Mouse (Mus musculus): Measurements from ENCODE around the gene Armcx4. TPM values are rescaled to one million over a fixed set of nuclear protein-coding genes. Genes with fewer than 3 reads are reported as not detected.
"Not testable (repeated sequence)": the region's sequence is repeated elsewhere in the genome, so short reads cannot be mapped to it uniquely, and the experiment has no call there.

The Armcx4 gene
- polyA plus RNA-seq, 1 experiment from 2014 or later, result 5.2 TPM

DNA sequence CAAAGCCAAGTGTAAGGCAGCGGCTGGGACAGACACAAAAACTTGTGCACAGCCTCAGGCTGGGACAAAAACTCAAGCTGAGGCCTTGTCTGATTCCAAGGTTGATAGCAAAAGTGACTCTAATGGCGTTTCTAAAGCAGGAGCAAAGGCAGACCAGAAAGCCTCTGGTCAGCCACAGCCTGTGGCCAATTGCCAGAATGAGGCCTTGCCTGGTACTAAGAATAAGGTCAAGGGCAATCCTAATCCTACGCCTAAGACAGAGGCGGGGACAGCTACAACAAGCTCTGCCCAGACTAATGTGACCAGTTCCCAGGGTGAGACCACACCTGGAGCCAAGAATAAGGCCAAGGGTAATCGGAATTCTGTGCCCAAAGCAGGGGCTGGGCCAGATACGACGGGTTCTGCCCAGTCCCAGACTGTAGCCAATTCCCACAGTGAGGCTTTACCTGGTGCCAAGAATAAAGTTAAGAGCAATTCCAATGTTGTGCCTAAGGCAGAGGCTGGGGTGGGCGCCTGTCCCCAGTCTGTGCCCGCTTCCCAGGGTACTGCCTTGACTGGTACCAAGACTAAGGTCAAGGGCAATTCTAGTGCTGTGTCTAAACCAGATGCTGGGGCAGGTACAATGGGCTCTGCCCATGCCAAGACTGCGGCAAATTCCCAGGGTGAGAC, 4.7 kb downstream of the Armcx4 start:
- ATAC-seq (ENCODE audit: low FRiP score, low read depth), result no peak
- Histone ChIP-seq H3K27ac (replicated peaks) (no peak overlapping the region), H3K9ac (no peak overlapping the region), H3K36me3 (peaks cover 26% of the 10 kb centered on the region), H3K4me3 (no peak overlapping the region), H3K27me3 (no peaks in the 10 kb centered on the region), H3K4me2 (no peak overlapping the region), H3K4me1 (replicated peaks) (peaks cover 16% of the 10 kb centered on the region), H3K9me3 (no peaks in the 10 kb centered on the region)
- WGBS, result 89% methylated on average over 10 of the region's 10 CpGs

DNA sequence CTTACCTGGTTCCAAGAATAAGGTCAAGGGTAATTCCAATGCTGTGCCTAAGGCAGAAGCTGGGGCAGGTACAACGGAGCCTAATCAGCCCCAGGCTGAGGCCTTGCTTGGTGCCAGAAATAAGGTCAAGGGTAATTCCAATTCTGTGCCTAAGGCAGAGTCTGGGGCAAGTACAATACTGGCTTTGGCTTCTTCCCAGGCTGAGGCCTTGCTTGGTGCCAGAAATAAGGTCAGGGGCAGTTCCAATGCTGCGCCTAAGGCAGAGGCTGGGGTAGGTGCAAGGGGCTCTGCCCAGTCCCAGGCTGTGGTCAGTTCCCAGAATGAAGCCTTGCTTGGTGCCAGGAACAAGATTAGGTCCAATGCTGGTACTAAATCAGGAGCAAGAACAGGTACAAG, 5.2 kb downstream of the Armcx4 start:
- Histone ChIP-seq H3K27me3 (no peaks in the 10 kb centered on the region), H3K27ac (replicated peaks) (no peak overlapping the region), H3K4me2 (no peak overlapping the region), H3K36me3 (peaks cover 26% of the 10 kb centered on the region), H3K9me3 (no peaks in the 10 kb centered on the region), H3K4me1 (replicated peaks) (peaks cover 16% of the 10 kb centered on the region), H3K4me3 (no peak overlapping the region), H3K9ac (no peak overlapping the region)
- ATAC-seq (ENCODE audit: low FRiP score, low read depth), result no peak
- WGBS, result 93% methylated on average over 2 of the region's 2 CpGs

DNA sequence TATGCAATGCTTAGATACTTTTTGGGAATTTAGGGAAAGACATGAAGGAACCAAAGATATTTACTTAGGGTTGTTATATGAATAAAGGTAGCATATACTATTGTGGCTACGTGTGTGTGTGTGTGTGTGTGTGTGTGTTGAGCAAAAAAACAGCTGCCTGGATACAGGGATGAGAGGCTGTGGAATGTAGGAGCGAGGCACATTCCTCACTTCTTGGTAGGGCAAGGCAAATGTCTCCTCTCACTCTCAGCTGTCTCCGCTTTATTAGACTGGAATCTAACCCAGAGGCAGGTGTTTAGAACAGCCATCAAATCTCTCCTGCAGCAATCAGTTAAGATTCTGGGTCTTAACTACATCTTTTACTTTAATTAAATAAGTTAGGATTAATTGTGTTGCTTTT, 30.5 kb downstream of the Armcx4 start:
- H3K27ac ChIP-seq (replicated peaks), result 0 out of 2 replicates have a peak overlapping the region, but pooled peaks have one; percentile 34
- ATAC-seq (ENCODE audit: low FRiP score, low read depth), result no peak
- no peak overlapping the region for H3K9ac ChIP-seq
- 0 out of 2 replicates have a peak, but pooled peaks cover 4% of the 10 kb centered on the region for H3K4me1 ChIP-seq (replicated peaks)
- no peak overlapping the region for H3K4me3 ChIP-seq
- H3K9me3 ChIP-seq, result no peaks in the 10 kb centered on the region
- WGBS, result 43% methylated on average over 3 of the region's 3 CpGs
- H3K27me3 ChIP-seq, result no peaks in the 10 kb centered on the region
- 0 out of 2 replicates have a peak, but pooled peaks cover 8% of the 10 kb centered on the region for H3K36me3 ChIP-seq
- no peak overlapping the region for H3K4me2 ChIP-seq

DNA sequence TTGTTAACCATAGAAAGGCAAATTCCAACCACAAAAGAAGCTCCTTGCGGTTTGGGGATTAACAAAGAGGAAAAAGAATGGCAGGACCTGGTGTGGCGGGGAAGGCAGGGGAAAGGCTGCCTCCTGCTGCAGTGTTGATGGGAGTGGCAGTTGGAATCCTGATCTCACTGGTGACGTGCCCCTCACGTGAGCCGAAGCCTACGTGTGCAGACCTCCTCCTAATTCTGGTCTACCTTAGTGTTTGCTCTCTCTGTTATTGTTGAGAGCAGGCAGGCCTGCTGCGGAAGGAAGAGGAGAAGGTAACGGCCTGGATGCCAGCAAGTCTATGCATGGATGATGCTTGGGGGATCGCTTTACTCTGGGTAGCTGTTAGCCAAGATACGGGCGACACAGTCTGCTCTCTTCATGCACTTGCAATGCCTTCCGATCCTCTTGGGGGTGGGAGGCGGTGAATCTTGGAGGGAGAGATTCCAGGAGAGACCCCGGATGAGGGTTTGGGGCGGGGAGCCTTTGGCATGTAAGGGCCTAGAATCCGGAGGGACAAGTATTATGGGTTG, 31.5 kb downstream of the Armcx4 start, which contains the start of gene Armcx1:
Armcx1 (plus strand) TSS at position 212 of the 557 bp plus-strand sequence.
- WGBS, result 24% methylated on average over 16 of the region's 16 CpGs
- H3K27ac ChIP-seq (replicated peaks), result peak within 1 kb of the TSS; percentile 95

DNA sequence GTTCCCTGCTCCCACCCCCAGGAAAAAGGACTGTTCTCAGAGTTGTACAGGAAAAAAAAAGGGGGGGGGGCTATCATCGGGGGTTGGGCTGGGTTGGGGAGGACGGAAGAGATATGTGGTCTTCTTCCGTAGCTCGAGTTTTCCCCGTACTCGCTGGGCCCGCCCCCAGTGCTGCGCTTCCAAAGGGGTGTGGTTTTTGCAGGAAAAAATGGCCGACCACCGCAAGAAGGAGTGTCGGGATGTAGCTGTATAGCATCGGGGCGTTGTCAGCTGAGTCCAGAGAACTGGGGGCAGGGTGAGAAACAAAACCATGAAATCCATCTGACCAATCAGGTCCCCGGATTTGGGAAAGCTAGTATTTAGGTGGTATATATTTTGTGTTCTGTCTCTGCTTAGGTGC, 32.2 kb downstream of the Armcx4 start:
- H3K9ac ChIP-seq, result peak overlapping the region; percentile 65
- 28% methylated on average over 14 of the region's 14 CpGs for WGBS
- H3K9me3 ChIP-seq, result no peaks in the 10 kb centered on the region
- H3K4me2 ChIP-seq, result peak overlapping the region; percentile 55
- H3K36me3 ChIP-seq, result 0 out of 2 replicates have a peak, but pooled peaks cover 8% of the 10 kb centered on the region
- 0 out of 2 replicates have a peak, but pooled peaks cover 4% of the 10 kb centered on the region for H3K4me1 ChIP-seq (replicated peaks)
- ATAC-seq (ENCODE audit: low FRiP score, low read depth), result peak; percentile 88
- H3K4me3 ChIP-seq, result peak overlapping the region; percentile 52
- H3K27me3 ChIP-seq, result no peaks in the 10 kb centered on the region
- H3K27ac ChIP-seq (replicated peaks), result peak overlapping the region; percentile 95

More for the DNA sequence above, 31.5 kb downstream of the Armcx4 start, which contains the start of gene Armcx1:
- ATAC-seq (ENCODE audit: low FRiP score, low read depth), result peak; percentile 97
- Histone ChIP-seq H3K27me3 (no peaks in the 10 kb centered on the region), H3K4me2 (peak within 1 kb of the TSS; percentile 55), H3K9ac (peak within 1 kb of the TSS; percentile 65), H3K36me3 (0 out of 2 replicates have a peak, but pooled peaks cover 8% of the 10 kb centered on the region), H3K9me3 (no peaks in the 10 kb centered on the region), H3K4me1 (replicated peaks) (0 out of 2 replicates have a peak, but pooled peaks cover 4% of the 10 kb centered on the region), H3K4me3 (peak within 1 kb of the TSS; percentile 52)

- H3K9me3 ChIP-seq; H3K4me2 ChIP-seq; H3K4me3 ChIP-seq; H3K9ac ChIP-seq; H3K27ac ChIP-seq (replicated peaks); ATAC-seq (ENCODE audit: low FRiP score, low read depth); H3K36me3 ChIP-seq; H3K4me1 ChIP-seq (replicated peaks); H3K27me3 ChIP-seq: not testable (repeated sequence)
- 28% methylated on average over 2 of the region's 2 CpGs for WGBS
Observed at GRCm38 (mm10) chrX:134723762-134724161, 37.4 kb downstream of the Armcx4 start.

GRCm38 (mm10) chrX:134729778-134730177, 43.5 kb downstream of the Armcx4 start:
- Histone ChIP-seq H3K27me3 (peaks cover 5% of the 10 kb centered on the region; the same call in 1 of the 2 replicates), H3K36me3 (no peaks in the 10 kb centered on the region), H3K4me2 (no peak overlapping the region), H3K9me3 (no peaks in the 10 kb centered on the region), H3K4me3 (no peak overlapping the region), H3K27ac (replicated peaks) (no peak overlapping the region), H3K4me1 (replicated peaks) (no peaks in the 10 kb centered on the region), H3K9ac (no peak overlapping the region)
- ATAC-seq (ENCODE audit: low FRiP score, low read depth), result no peak
- 49% methylated on average over 4 of the region's 4 CpGs for WGBS

- no peak overlapping the region for H3K4me2 ChIP-seq
- H3K9ac ChIP-seq, result no peak overlapping the region
- H3K9me3 ChIP-seq, result no peaks in the 10 kb centered on the region
- no peak overlapping the region for H3K27ac ChIP-seq (replicated peaks)
- H3K36me3 ChIP-seq, result no peaks in the 10 kb centered on the region
- no peak overlapping the region for H3K4me3 ChIP-seq
- H3K4me1 ChIP-seq (replicated peaks), result no peaks in the 10 kb centered on the region
- 100% methylated on average over 1 of the region's 1 CpGs for WGBS
- H3K27me3 ChIP-seq, result peaks cover 6% of the 10 kb centered on the region; the same call in 1 of the 2 replicates
- ATAC-seq (ENCODE audit: low FRiP score, low read depth), result no peak
Observed at GRCm38 (mm10) chrX:134737796-134738195, 51.5 kb downstream of the Armcx4 start.

DNA sequence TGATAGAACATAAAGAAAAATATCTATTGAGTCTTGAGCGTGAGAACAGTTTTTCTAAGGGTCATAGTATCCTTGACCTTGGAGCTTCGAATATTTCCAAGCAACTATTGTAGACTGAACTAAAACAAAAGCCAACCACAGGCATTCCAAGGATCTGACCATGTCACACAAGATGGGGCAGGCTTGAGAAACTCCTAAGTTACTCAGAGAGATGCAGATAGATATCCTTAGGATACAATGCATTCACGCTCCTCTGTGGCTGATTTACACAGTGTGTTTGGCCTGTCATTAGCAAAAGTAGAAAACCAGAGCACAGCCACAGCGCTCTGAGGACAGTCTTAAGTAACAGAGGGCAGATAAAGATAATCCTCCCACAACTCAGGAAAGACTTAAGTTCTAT, 52.8 kb downstream of the Armcx4 start:
- Histone ChIP-seq H3K36me3 (no peaks in the 10 kb centered on the region), H3K9me3 (no peaks in the 10 kb centered on the region), H3K9ac (no peak overlapping the region), H3K27ac (replicated peaks) (no peak overlapping the region), H3K27me3 (peaks cover 6% of the 10 kb centered on the region; the same call in 1 of the 2 replicates), H3K4me1 (replicated peaks) (no peaks in the 10 kb centered on the region), H3K4me2 (no peak overlapping the region), H3K4me3 (no peak overlapping the region)
- no peak for ATAC-seq (ENCODE audit: low FRiP score, low read depth)
- 66% methylated on average over 4 of the region's 4 CpGs for WGBS

DNA sequence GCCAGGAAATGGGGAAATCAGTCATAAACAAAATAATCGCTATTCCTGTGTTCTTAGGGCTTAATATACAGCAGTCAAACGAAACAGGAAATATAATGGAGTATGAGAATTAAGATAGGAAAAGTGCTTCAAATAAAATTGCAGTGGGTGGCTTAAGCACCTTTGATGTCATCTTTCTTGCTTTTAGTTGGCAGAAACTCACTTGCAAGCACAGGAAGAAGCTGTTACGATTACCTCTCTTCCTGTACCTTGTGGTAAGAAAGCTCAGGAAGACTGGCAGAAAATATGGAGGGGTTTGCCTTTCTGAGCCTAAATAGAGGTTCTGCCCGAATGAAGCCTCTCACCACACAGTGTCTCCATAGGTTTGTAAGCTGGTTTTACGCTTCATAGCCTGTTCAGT, 55.5 kb downstream of the Armcx4 start:
- no peak for ATAC-seq (ENCODE audit: low FRiP score, low read depth)
- H3K27ac ChIP-seq (replicated peaks), result no peak overlapping the region
- H3K36me3 ChIP-seq, result no peaks in the 10 kb centered on the region
- no peaks in the 10 kb centered on the region for H3K4me1 ChIP-seq (replicated peaks)
- WGBS, result 79% methylated on average over 5 of the region's 5 CpGs
- no peak overlapping the region for H3K4me2 ChIP-seq
- no peak overlapping the region for H3K4me3 ChIP-seq
- no peaks in the 10 kb centered on the region for H3K27me3 ChIP-seq
- no peaks in the 10 kb centered on the region for H3K9me3 ChIP-seq
- H3K9ac ChIP-seq, result no peak overlapping the region

Data from hindbrain, embryonic 15.5 days (tissue).